Mouse (Mus musculus): Measurements from ENCODE around the gene Fam174a. TPM values are rescaled to one million over a fixed set of nuclear protein-coding genes. Genes with fewer than 3 reads are reported as not detected.

The Fam174a gene
- total and polyA plus RNA-seq, 3 experiments, result 16.7 to 19.0 TPM; not detected in 1

DNA sequence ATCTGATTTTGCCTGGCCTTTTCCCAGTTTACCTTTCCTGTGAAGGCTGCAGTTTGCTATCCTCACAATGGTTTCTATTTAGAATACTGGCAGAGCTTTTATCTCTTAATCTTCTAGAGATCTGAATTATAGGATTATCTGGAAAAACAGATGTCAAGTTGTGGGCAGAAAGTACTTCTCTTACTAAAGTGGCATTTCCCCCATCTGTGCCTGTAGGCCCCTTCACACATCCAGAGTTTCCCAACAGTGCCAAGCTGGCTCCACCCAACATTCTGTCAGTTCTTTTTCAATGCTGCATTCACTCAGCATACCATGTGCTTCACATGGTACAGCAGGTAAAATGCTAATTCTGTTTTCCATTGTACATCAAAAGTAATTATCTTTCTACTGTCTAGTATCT lies 28.8 kb downstream of the Fam174a start:
- Histone ChIP-seq H3K4me3 (ENCODE audit: control insufficient read depth in 1 of 2, insufficient read depth in 1 of 2, low read depth in 2 of 2, low read length in 2 of 2) (no peak overlapping the region), H3K27ac (ENCODE audit: control insufficient read depth, low read depth, low read length) (no peak overlapping the region), H3K79me2 (ENCODE audit: control insufficient read depth, insufficient read depth, low read length, poor library complexity) (no peaks in the 10 kb centered on the region), H3K36me3 (ENCODE audit: control insufficient read depth in 1 of 2, insufficient read depth in 2 of 2, low read length in 2 of 2) (peaks cover 0 to 6% of the 10 kb centered on the region in 2 experiments; a peak in 2 of 4 replicates), H3K9me3 (replicated peaks; ENCODE audit: insufficient read depth, low read length) (no peaks in the 10 kb centered on the region), H3K9ac (ENCODE audit: control insufficient read depth, low read depth, low read length, poor library complexity, severe bottlenecking) (no peak overlapping the region), H3K27me3 (ENCODE audit: control insufficient read depth in 1 of 2, insufficient read depth in 2 of 2, low read length in 2 of 2) (no peaks in the 10 kb centered on the region), H3K4me1 (ENCODE audit: control insufficient read depth in 1 of 2, insufficient read depth in 2 of 2, low read length in 2 of 2) (peaks cover 0 to 9% of the 10 kb centered on the region in 2 experiments; a peak in 1 of 4 replicates)
- DNase-seq (ENCODE audit: low read depth, low spot score), result no peak
- TF ChIP-seq ZMIZ1 (IDR thresholded peaks at IDR 0.05; ENCODE audit: low read depth, low read length) (no peak), TCF12 (IDR thresholded peaks at IDR 0.05; ENCODE audit: low read depth, low read length) (peak; percentile 44; the same call in 1 of the 2 replicates), ZKSCAN1 (IDR thresholded peaks at IDR 0.05; ENCODE audit: low read depth, low read length) (no peak), HCFC1 (IDR thresholded peaks at IDR 0.05; ENCODE audit: low read depth, low read length) (no peak), SMC3 (IDR thresholded peaks at IDR 0.05; ENCODE audit: low read depth, low read length) (no peak), TBP (IDR thresholded peaks at IDR 0.05; ENCODE audit: low read depth, low read length) (no peak)

DNA sequence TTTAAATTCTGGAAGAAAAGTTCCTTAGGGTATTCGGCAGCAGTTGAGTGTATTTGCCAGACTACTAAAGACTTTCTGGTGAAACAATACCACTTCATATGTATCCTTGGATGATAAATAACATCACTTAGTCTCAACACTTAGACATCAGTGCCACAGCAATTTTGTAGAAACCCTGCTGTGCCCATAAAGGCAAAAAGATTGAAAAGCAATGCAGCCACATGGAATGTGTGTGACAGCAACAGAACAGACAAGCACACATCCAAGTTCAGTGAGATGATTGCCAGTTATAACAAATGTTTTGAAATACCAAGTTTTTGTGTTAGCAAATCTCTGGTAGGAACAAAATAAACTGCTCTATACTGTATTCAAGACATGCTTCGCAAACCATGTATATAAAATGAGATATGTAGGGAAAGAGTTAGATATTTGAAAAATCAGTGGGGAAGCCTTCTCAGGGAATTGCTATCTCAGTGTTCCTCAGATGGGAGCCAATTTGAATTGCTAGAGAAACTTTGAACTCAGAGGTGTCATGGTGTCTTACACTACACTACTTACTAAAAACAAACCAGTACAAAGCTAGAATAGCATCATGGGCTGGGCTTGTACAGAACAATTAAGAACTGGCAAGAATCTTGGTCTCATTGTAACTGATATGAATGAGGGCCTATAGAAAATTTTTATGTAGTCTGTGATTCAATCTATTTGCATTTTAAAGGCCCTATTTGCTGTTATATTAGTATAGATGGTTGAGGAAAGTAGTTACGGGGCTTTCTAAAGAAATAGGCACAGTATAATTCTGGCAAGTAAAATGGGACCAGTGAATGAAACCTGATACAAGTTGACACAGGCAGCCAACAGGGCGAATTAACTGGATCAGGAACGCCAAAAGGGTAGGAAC lies 30.4 kb downstream of the Fam174a start:
- Histone ChIP-seq H3K9ac (ENCODE audit: control insufficient read depth, low read depth, low read length, poor library complexity, severe bottlenecking) (no peak overlapping the region), H3K9me3 (replicated peaks; ENCODE audit: insufficient read depth, low read length) (no peaks in the 10 kb centered on the region), H3K27ac (ENCODE audit: control insufficient read depth, low read depth, low read length) (no peak overlapping the region), H3K36me3 (ENCODE audit: control insufficient read depth in 1 of 2, insufficient read depth in 2 of 2, low read length in 2 of 2) (peaks cover 0 to 6% of the 10 kb centered on the region in 2 experiments; a peak in 2 of 4 replicates), H3K27me3 (ENCODE audit: control insufficient read depth in 1 of 2, insufficient read depth in 2 of 2, low read length in 2 of 2) (no peaks in the 10 kb centered on the region), H3K79me2 (ENCODE audit: control insufficient read depth, insufficient read depth, low read length, poor library complexity) (no peaks in the 10 kb centered on the region), H3K4me1 (ENCODE audit: control insufficient read depth in 1 of 2, insufficient read depth in 2 of 2, low read length in 2 of 2) (peaks cover 0 to 9% of the 10 kb centered on the region in 2 experiments; a peak in 1 of 4 replicates), H3K4me3 (ENCODE audit: control insufficient read depth in 1 of 2, insufficient read depth in 1 of 2, low read depth in 2 of 2, low read length in 2 of 2) (no peak overlapping the region)
- no peak for TF ChIP-seq TAL1 (IDR thresholded peaks at IDR 0.05; ENCODE audit: low read length)
- no peak for DNase-seq (ENCODE audit: low read depth, low spot score)

DNA sequence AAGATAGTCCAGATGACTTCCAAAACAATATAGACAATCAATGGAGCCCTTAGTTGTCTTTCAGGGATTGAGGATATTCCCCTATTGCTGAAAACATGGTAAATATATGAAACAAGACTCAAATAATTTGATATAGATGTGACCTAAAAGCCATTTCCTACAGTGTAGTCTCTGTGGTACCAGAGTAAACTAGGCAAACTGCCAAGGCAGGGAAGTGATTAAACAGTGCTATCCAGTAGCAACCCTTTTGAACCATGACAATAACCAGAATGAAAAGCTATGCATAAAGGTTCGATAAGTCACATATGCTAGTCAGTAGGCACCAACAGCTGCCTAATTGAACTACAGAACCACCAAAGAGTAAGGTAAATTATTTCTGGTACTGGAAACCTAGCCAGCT lies 40.7 kb downstream of the Fam174a start:
- Histone ChIP-seq H3K9ac (ENCODE audit: control insufficient read depth, low read depth, low read length, poor library complexity, severe bottlenecking) (no peak overlapping the region), H3K27me3 (ENCODE audit: control insufficient read depth in 1 of 2, insufficient read depth in 2 of 2, low read length in 2 of 2) (no peaks in the 10 kb centered on the region), H3K36me3 (ENCODE audit: control insufficient read depth in 1 of 2, insufficient read depth in 2 of 2, low read length in 2 of 2) (peaks cover 0 to 7% of the 10 kb centered on the region in 2 experiments; a peak in 2 of 4 replicates), H3K9me3 (replicated peaks; ENCODE audit: insufficient read depth, low read length) (no peaks in the 10 kb centered on the region), H3K4me1 (ENCODE audit: control insufficient read depth in 1 of 2, insufficient read depth in 2 of 2, low read length in 2 of 2) (peaks cover 2 to 8% of the 10 kb centered on the region in 2 experiments; a peak in 2 of 4 replicates), H3K27ac (ENCODE audit: control insufficient read depth, low read depth, low read length) (no peak overlapping the region), H3K79me2 (ENCODE audit: control insufficient read depth, insufficient read depth, low read length, poor library complexity) (no peaks in the 10 kb centered on the region), H3K4me3 (ENCODE audit: control insufficient read depth in 1 of 2, insufficient read depth in 1 of 2, low read depth in 2 of 2, low read length in 2 of 2) (no peak overlapping the region)
- TF ChIP-seq MYB (IDR thresholded peaks at IDR 0.05; ENCODE audit: low read depth, low read length), result no peak
- TF ChIP-seq EP300 (IDR thresholded peaks at IDR 0.05; ENCODE audit: low read depth in 1 of 2, low read length in 2 of 2), result 0 out of 4 replicates have a peak, but pooled peaks of 1 of the 2 experiments have one; percentile 8
- no peak for TF ChIP-seq MAZ (IDR thresholded peaks at IDR 0.05; ENCODE audit: low read depth, low read length)
- TF ChIP-seq MEF2A (IDR thresholded peaks at IDR 0.05; ENCODE audit: extremely low read depth, insufficient replicate concordance, low read depth, low read length, poor library complexity, severe bottlenecking), result no peak
- DNase-seq (ENCODE audit: low read depth, low spot score), result peak; percentile 57

Data from MEL (cell line).